ENCODE assay signal across 29 mouse cellular contexts in the genomic region with DNA sequence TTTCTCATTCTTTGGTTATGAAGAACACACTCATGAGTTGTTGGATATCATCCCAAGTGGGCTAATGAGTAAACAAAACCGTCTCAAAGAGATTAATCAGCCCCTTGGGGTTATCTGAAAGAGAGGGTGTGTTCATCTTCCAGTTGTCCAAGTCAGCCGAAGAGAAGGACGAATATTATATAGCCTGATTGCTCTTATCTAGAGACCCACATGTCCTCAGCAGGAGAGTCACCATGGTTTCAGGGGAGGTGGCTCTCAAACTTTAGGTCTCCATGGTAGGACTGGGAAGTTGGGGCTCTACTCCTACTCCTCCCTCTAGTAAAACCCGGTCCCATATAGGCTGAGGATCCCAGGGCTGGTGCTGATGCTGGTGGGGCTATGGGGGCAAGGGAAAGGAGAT. TPM values are rescaled to one million over a fixed set of nuclear protein-coding genes. Genes with fewer than 3 reads are reported as not detected.
DNase-seq lines count a peak whose midpoint lies in the region; ATAC-seq and TF ChIP-seq lines count a peak whose summit lies in the region.
"Not testable (repeated sequence)": the region's sequence is repeated elsewhere in the genome, so short reads cannot be mapped to it uniquely, and the experiment has no call there.
"Had no signal": no experiment of that assay in that cellular context is flagged by ENCODE, and none has a peak within 500 bp of the region (broad histone marks: within the 10 kb centered on the region; RNA-seq: fewer than 3 reads in every experiment).

No protein-coding gene starts in this region.

- 51% methylated on average over 4 of the region's 4 CpGs for WGBS in liver, embryonic 11.5 days
- 12% methylated on average over 3 of the region's 4 CpGs for WGBS in liver, embryonic 14.5 days (ENCODE audit: insufficient replicate concordance)
- WGBS in liver, postnatal 0 days (ENCODE audit: insufficient replicate concordance): 51% methylated on average over 3 of the region's 4 CpGs

- TF ChIP-seq RAD21 in MEL (IDR thresholded peaks at IDR 0.05; ENCODE audit: low read depth, low read length): not testable (repeated sequence)

- DNase-seq in MEL (ENCODE audit: low read depth, low spot score): peak; percentile 9
- DNase-seq in c-Kit-positive CD71-positive TER-119-positive erythroid progenitor cells, embryonic 14.5 days (ENCODE audit: low spot score): peak; percentile 73
- not testable (repeated sequence) for DNase-seq in liver, embryonic 11.5 days (ENCODE audit: low spot score); liver, postnatal 0 days
- peak; percentile 70 to 74 (median 71) for DNase-seq in liver, embryonic 14.5 days (ENCODE audit: low read depth in 3 of 3, low spot score in 3 of 3)
- peak; percentile 5 to 17 for DNase-seq in spleen, postnatal 36 days (ENCODE audit: low spot score in 2 of 2)

- not testable (repeated sequence) for TF ChIP-seq POLR2A in MEL (IDR thresholded peaks at IDR 0.05; ENCODE audit: control insufficient read depth in 1 of 2, insufficient read depth in 1 of 2, low read depth in 1 of 2, low read length in 2 of 2, poor library complexity in 1 of 2)

- H3K79me2 ChIP-seq in MEL (ENCODE audit: control insufficient read depth, insufficient read depth, low read length, poor library complexity): not testable (repeated sequence)

- H3K27me3 ChIP-seq in MEL (ENCODE audit: control insufficient read depth in 1 of 2, insufficient read depth in 2 of 2, low read length in 2 of 2); liver, embryonic 11.5 days (replicated peaks; ENCODE audit: control insufficient read depth, insufficient read depth, low read length); liver, embryonic 14.5 days (ENCODE audit: control insufficient read depth, insufficient read depth, low read length); liver, postnatal 0 days (ENCODE audit: insufficient read depth, low read length): not testable (repeated sequence)

- not testable (repeated sequence) for H3K36me3 ChIP-seq in MEL (ENCODE audit: control insufficient read depth in 1 of 2, insufficient read depth in 2 of 2, low read length in 2 of 2); liver, embryonic 11.5 days (ENCODE audit: control insufficient read depth, insufficient read depth, low read length); liver, embryonic 14.5 days (replicated peaks; ENCODE audit: control insufficient read depth, insufficient read depth, low read depth); liver, postnatal 0 days (replicated peaks; ENCODE audit: insufficient read depth, low read length)

- not testable (repeated sequence) for H3K4me3 ChIP-seq in MEL (ENCODE audit: control insufficient read depth in 1 of 2, insufficient read depth in 1 of 2, low read depth in 2 of 2, low read length in 2 of 2); liver, embryonic 11.5 days (ENCODE audit: low read depth, low read length); liver, embryonic 14.5 days (ENCODE audit: insufficient read depth in 1 of 2, low read depth in 2 of 2, low read length in 2 of 2); liver, postnatal 0 days (ENCODE audit: low read depth, low read length)

- TF ChIP-seq EP300 in MEL (IDR thresholded peaks at IDR 0.05; ENCODE audit: low read depth in 1 of 2, low read length in 2 of 2): not testable (repeated sequence)
- TF ChIP-seq EP300 in liver, embryonic 14.5 days (IDR thresholded peaks at IDR 0.05; ENCODE audit: low read depth): peak; percentile 87
- peak; percentile 95 for TF ChIP-seq EP300 in liver, postnatal 0 days (IDR thresholded peaks at IDR 0.05; ENCODE audit: low read depth)

- H3K9me3 ChIP-seq in MEL (replicated peaks; ENCODE audit: insufficient read depth, low read length); liver, embryonic 11.5 days (ENCODE audit: control insufficient read depth, low read length); liver, embryonic 14.5 days (ENCODE audit: control insufficient read depth, low read length); liver, postnatal 0 days (ENCODE audit: low read length): not testable (repeated sequence)

- H3K4me2 ChIP-seq in liver, embryonic 11.5 days; liver, postnatal 0 days (ENCODE audit: low read depth, low read length): not testable (repeated sequence)
- H3K4me2 ChIP-seq in liver, embryonic 14.5 days (ENCODE audit: low read depth): peak overlapping the region; percentile 5

- not testable (repeated sequence) for H3K4me1 ChIP-seq in MEL (ENCODE audit: control insufficient read depth in 1 of 2, insufficient read depth in 2 of 2, low read length in 2 of 2); liver, embryonic 11.5 days (replicated peaks; ENCODE audit: control insufficient read depth, insufficient read depth, low read length); liver, postnatal 0 days (ENCODE audit: insufficient read depth)
- H3K4me1 ChIP-seq in liver, embryonic 14.5 days (replicated peaks; ENCODE audit: control insufficient read depth in 2 of 2, insufficient read depth in 2 of 2, low read length in 1 of 2): peaks cover 8 to 23% of the 10 kb centered on the region in 2 experiments

- not testable (repeated sequence) for H3K27ac ChIP-seq in MEL (ENCODE audit: control insufficient read depth, low read depth, low read length); liver, embryonic 11.5 days (ENCODE audit: low read depth, low read length); liver, embryonic 14.5 days; liver, postnatal 0 days (ENCODE audit: low read depth)

- H3K9ac ChIP-seq in MEL (ENCODE audit: control insufficient read depth, low read depth, low read length, poor library complexity, severe bottlenecking); liver, embryonic 11.5 days (ENCODE audit: low read depth, low read length); liver, embryonic 14.5 days (replicated peaks); liver, postnatal 0 days (replicated peaks): not testable (repeated sequence)

- peak; percentile 90 for ATAC-seq in erythroid progenitor cell, adult 5-6 weeks (replicated peaks; ENCODE audit: low FRiP score, poor library complexity, severe bottlenecking)
- peak; percentile 98 for ATAC-seq in liver, embryonic 11.5 days (replicated peaks; ENCODE audit: low FRiP score)
- peak; percentile 98 for ATAC-seq in liver, embryonic 14.5 days (ENCODE audit: insufficient read depth)
- peak; percentile 94 for ATAC-seq in liver, postnatal 0 days

- TF ChIP-seq CTCF in MEL (IDR thresholded peaks at IDR 0.05 in 2 of 3, conservative IDR thresholded peaks at IDR 0.05 in 1 of 3; ENCODE audit: control insufficient read depth in 1 of 3, insufficient read depth in 1 of 3, low read depth in 2 of 3, low read length in 3 of 3, poor library complexity in 1 of 3, severe bottlenecking in 1 of 3); liver, embryonic 14.5 days (IDR thresholded peaks at IDR 0.05; ENCODE audit: low read depth); liver, postnatal 0 days (IDR thresholded peaks at IDR 0.05; ENCODE audit: low read depth): not testable (repeated sequence)

RNA-seq across cellular contexts. Expression of gene Mcpt1, which starts 3.5 kb away (rescaled TPM):
- total RNA-seq in MEL (2012; rRNA removed): not detected in 2 replicates
- not detected for polyA plus RNA-seq in MEL (2012; ENCODE audit: insufficient read depth in 1 of 2, insufficient read length in 2 of 2, low read depth in 1 of 2, low replicate concordance in 2 of 2, missing spikeins in 1 of 2)
- total RNA-seq in erythroid progenitor cell, adult 5-6 weeks (2015; ENCODE audit: low replicate concordance): not detected in 2 replicates
- total RNA-seq in erythroid progenitor cell, adult 5-6 weeks (2017; ENCODE audit: low replicate concordance): 1.8 TPM in 1 of 2 replicates, not detected in the other
- polyA plus RNA-seq in liver, embryonic 11.5 days (2014; fragmentation: Nextera tagmentation; extraction: Ambion mirVana): not detected in 2 replicates
- polyA plus RNA-seq in liver, embryonic 14.5 days (2012; rRNA removed): not detected in 2 replicates
- polyA plus RNA-seq in liver, embryonic 14.5 days (2014; fragmentation: Nextera tagmentation; extraction: Ambion mirVana): not detected in 2 replicates
- polyA plus RNA-seq in liver, postnatal 0 days (2015; fragmentation: Nextera tagmentation; extraction: Ambion mirVana): not detected in 2 replicates
- total RNA-seq: adrenal gland, adult 8-10 months; adrenal gland, postnatal 25 days; gastrocnemius, adult 8-10 months; gastrocnemius, postnatal 25 days; heart, adult 2 months; heart, postnatal 14 days; heart, postnatal 4 days; hindbrain, postnatal 0 days had no signal
- polyA plus RNA-seq: activated CD4-positive, CD25-positive, alpha-beta regulatory T cell, adult 4 months; embryonic facial prominence, embryonic 11.5 days; forebrain, embryonic 12.5 days; forebrain, embryonic 15.5 days; gonadal fat pad, adult 2 months; heart, adult 2 months; heart, embryonic 10.5 days; heart, embryonic 13.5 days; heart, embryonic 16.5 days; hindbrain, embryonic 11.5 days; hindbrain, embryonic 14.5 days; hindbrain, postnatal 0 days; inflammation-experienced regulatory T-cells, adult 6 months had no signal

RNA-seq across cellular contexts. Expression of gene Mcpt9, which starts 9.0 kb away (rescaled TPM):
- 0.08 TPM in 1 of 2 replicates, not detected in the other for total RNA-seq in MEL (2012; rRNA removed)
- not detected for polyA plus RNA-seq in MEL (2012; ENCODE audit: insufficient read depth in 1 of 2, insufficient read length in 2 of 2, low read depth in 1 of 2, low replicate concordance in 2 of 2, missing spikeins in 1 of 2)
- not detected in 2 replicates for total RNA-seq in erythroid progenitor cell, adult 5-6 weeks (2015; ENCODE audit: low replicate concordance)
- not detected in 2 replicates for total RNA-seq in erythroid progenitor cell, adult 5-6 weeks (2017; ENCODE audit: low replicate concordance)
- polyA plus RNA-seq in liver, embryonic 11.5 days (2014; fragmentation: Nextera tagmentation; extraction: Ambion mirVana): not detected in 2 replicates
- polyA plus RNA-seq in liver, embryonic 14.5 days (2012; rRNA removed): not detected in 2 replicates
- not detected in 2 replicates for polyA plus RNA-seq in liver, embryonic 14.5 days (2014; fragmentation: Nextera tagmentation; extraction: Ambion mirVana)
- not detected in 2 replicates for polyA plus RNA-seq in liver, postnatal 0 days (2015; fragmentation: Nextera tagmentation; extraction: Ambion mirVana)
- total RNA-seq: adrenal gland, adult 8-10 months; adrenal gland, postnatal 25 days; gastrocnemius, adult 8-10 months; gastrocnemius, postnatal 25 days; heart, adult 2 months; heart, postnatal 14 days; heart, postnatal 4 days; hindbrain, postnatal 0 days had no signal
- polyA plus RNA-seq: activated CD4-positive, CD25-positive, alpha-beta regulatory T cell, adult 4 months; brain, embryonic 14.5 days; embryonic facial prominence, embryonic 11.5 days; embryonic facial prominence, embryonic 14.5 days; forebrain, embryonic 12.5 days; forebrain, embryonic 15.5 days; gonadal fat pad, adult 2 months; heart, adult 2 months; heart, embryonic 10.5 days; heart, embryonic 13.5 days; heart, embryonic 16.5 days; hindbrain, embryonic 11.5 days; hindbrain, embryonic 14.5 days; hindbrain, postnatal 0 days; inflammation-experienced regulatory T-cells, adult 6 months had no signal

RNA-seq across cellular contexts. Expression of gene Mcpt2, which starts 20.5 kb away (rescaled TPM):
- total RNA-seq in MEL (2012; rRNA removed): 5.0 and 25.6 TPM in 2 replicates
- polyA plus RNA-seq in MEL (2012; ENCODE audit: insufficient read depth in 1 of 2, insufficient read length in 2 of 2, low read depth in 1 of 2, low replicate concordance in 2 of 2, missing spikeins in 1 of 2): 1 to 10 TPM in 1 of 2 experiments, not detected in 1; 1.6 TPM
- total RNA-seq in erythroid progenitor cell, adult 5-6 weeks (2015; ENCODE audit: low replicate concordance): not detected in 2 replicates
- not detected in 2 replicates for total RNA-seq in erythroid progenitor cell, adult 5-6 weeks (2017; ENCODE audit: low replicate concordance)
- polyA plus RNA-seq in liver, embryonic 11.5 days (2014; fragmentation: Nextera tagmentation; extraction: Ambion mirVana): not detected in 2 replicates
- polyA plus RNA-seq in liver, embryonic 14.5 days (2012; rRNA removed): 0.06 and 0.11 TPM in 2 replicates
- polyA plus RNA-seq in liver, embryonic 14.5 days (2014; fragmentation: Nextera tagmentation; extraction: Ambion mirVana): 0.13 and 0.22 TPM in 2 replicates
- 0.23 and 0.27 TPM in 2 replicates for polyA plus RNA-seq in liver, postnatal 0 days (2015; fragmentation: Nextera tagmentation; extraction: Ambion mirVana)
- total RNA-seq: adrenal gland, adult 8-10 months; adrenal gland, postnatal 25 days; gastrocnemius, adult 8-10 months; gastrocnemius, postnatal 25 days; heart, adult 2 months; heart, postnatal 14 days; hindbrain, postnatal 0 days had no signal
- polyA plus RNA-seq: activated CD4-positive, CD25-positive, alpha-beta regulatory T cell, adult 4 months; brain, embryonic 14.5 days; embryonic facial prominence, embryonic 11.5 days; forebrain, embryonic 12.5 days; forebrain, embryonic 15.5 days; gonadal fat pad, adult 2 months; heart, adult 2 months; heart, embryonic 10.5 days; heart, embryonic 13.5 days; heart, embryonic 16.5 days; hindbrain, embryonic 11.5 days; hindbrain, embryonic 14.5 days; hindbrain, postnatal 0 days; inflammation-experienced regulatory T-cells, adult 6 months had no signal

RNA-seq across cellular contexts. Expression of gene Mcpt4, which starts 40.8 kb away (rescaled TPM):
- total RNA-seq in MEL (2012; rRNA removed): not detected in 2 replicates
- polyA plus RNA-seq in MEL (2012; ENCODE audit: insufficient read depth in 1 of 2, insufficient read length in 2 of 2, low read depth in 1 of 2, low replicate concordance in 2 of 2, missing spikeins in 1 of 2): not detected
- total RNA-seq in erythroid progenitor cell, adult 5-6 weeks (2015; ENCODE audit: low replicate concordance): not detected in 2 replicates
- not detected in 2 replicates for total RNA-seq in erythroid progenitor cell, adult 5-6 weeks (2017; ENCODE audit: low replicate concordance)
- not detected in 2 replicates for polyA plus RNA-seq in liver, embryonic 11.5 days (2014; fragmentation: Nextera tagmentation; extraction: Ambion mirVana)
- 0.04 TPM in 1 of 2 replicates, not detected in the other for polyA plus RNA-seq in liver, embryonic 14.5 days (2012; rRNA removed)
- polyA plus RNA-seq in liver, embryonic 14.5 days (2014; fragmentation: Nextera tagmentation; extraction: Ambion mirVana): not detected in 2 replicates
- 0.26 and 0.51 TPM in 2 replicates for polyA plus RNA-seq in liver, postnatal 0 days (2015; fragmentation: Nextera tagmentation; extraction: Ambion mirVana)
- total RNA-seq: CH12.LX; hindbrain, postnatal 0 days had no signal
- polyA plus RNA-seq: activated CD4-positive, CD25-positive, alpha-beta regulatory T cell, adult 4 months; embryonic facial prominence, embryonic 11.5 days; forebrain, embryonic 12.5 days; forebrain, embryonic 15.5 days; heart, embryonic 10.5 days; hindbrain, embryonic 11.5 days; hindbrain, embryonic 14.5 days; inflammation-experienced regulatory T-cells, adult 6 months had no signal
